Mouse (Mus musculus) midbrain, postnatal 0 days (tissue): ENCODE measurements around the gene Tpx2. TPM values are rescaled to one million over a fixed set of nuclear protein-coding genes. Genes with fewer than 3 reads are reported as not detected.

ENCODE experiments used
- ATAC-seq: fragments of 200-750 bp; cut with Nextera tagmentation; 2 replicates; pipeline ENCODE4 v1.8.0; 2017; ENCODE audit warnings: moderate number of reproducible peaks, mild to moderate bottlenecking, moderate TSS enrichment, moderate library complexity; ENCODE audit not compliant: low FRiP score
- DNase-seq: peaks from one replicate; pipeline ENCODE4 v3.0.0-alpha.2; 2015; ENCODE audit warnings: low spot score
- H3K27ac ChIP-seq: fragments of 300-500 bp; sonication (generic); 2 replicates; pipeline ENCODE4 v1.5.1; 2014; ENCODE audit warnings: low read depth, mild to moderate bottlenecking, low read length, mixed read lengths
- H3K27me3 ChIP-seq: fragments of 300-500 bp; sonication (generic); 2 replicates; pipeline ENCODE4 v1.6.1; 2014; ENCODE audit warnings: low read length, control low read depth, mixed read lengths; ENCODE audit not compliant: insufficient read depth
- H3K36me3 ChIP-seq: fragments of 300-500 bp; sonication (generic); 2 replicates; pipeline ENCODE4 v1.6.1; 2014; ENCODE audit warnings: low read length, control low read depth, mixed read lengths; ENCODE audit not compliant: insufficient read depth
- H3K4me1 ChIP-seq: fragments of 300-500 bp; sonication (generic); 2 replicates; pipeline ENCODE4 v1.6.1; 2014; ENCODE audit warnings: mild to moderate bottlenecking, control low read depth, antibody characterized with exemption, low read length, mixed read lengths; ENCODE audit not compliant: insufficient read depth
- H3K4me2 ChIP-seq: fragments of 300-500 bp; sonication (generic); 2 replicates; pipeline ENCODE4 v1.6.1; 2014; ENCODE audit warnings: low read depth, mild to moderate bottlenecking, low read length, mixed read lengths; ENCODE audit not compliant: poor library complexity, severe bottlenecking
- H3K4me3 ChIP-seq: fragments of 300-500 bp; sonication (generic); 2 replicates; pipeline ENCODE4 v1.5.1; 2014; ENCODE audit warnings: low read depth, mild to moderate bottlenecking, low read length, moderate library complexity
- H3K9ac ChIP-seq: fragments of 300-500 bp; sonication (generic); replicated peaks from 2 replicates; pipeline ENCODE4 v1.6.1; 2014; ENCODE audit warnings: mild to moderate bottlenecking, low read length, moderate library complexity, mixed read lengths; ENCODE audit not compliant: poor library complexity, severe bottlenecking
- H3K9me3 ChIP-seq: fragments of 300-500 bp; sonication (generic); 2 replicates; pipeline ENCODE4 v1.6.1; 2016; ENCODE audit warnings: low read length, control low read depth
- CTCF ChIP-seq: IDR thresholded peaks from 2 replicates; pipeline ENCODE4 v1.5.1; 2016; ENCODE audit warnings: antibody characterized with exemption, mild to moderate bottlenecking
- WGBS: fragments of 180-500 bp; shearing (Covaris S2); extraction: QIAGEN DNeasy Blood & Tissue Kit; methylation state at CpG from one replicate; pipeline ENCODE4 v1.1.7; 2014; 5-methylcytosine and 5-hydroxymethylcytosine counted together
- polyA plus RNA-seq: library from polyadenylated mRNA; unstranded; fragments of >200 nt; fragmentation: Nextera tagmentation; extraction: Ambion mirVana; gene quantifications from 2 replicates; pipeline ENCODE4 v1.2.1, GENCODE M21; 2015
- total RNA-seq: library from RNA; depleted of rRNA; stranded (reverse); fragments of >200 nt; gene quantifications from 2 replicates; pipeline ENCODE4 v1.2.3, GENCODE M21; 2014

Gene Tpx2
- total and polyA plus RNA-seq, 2 experiments from 2014 or later = 4.7 to 4.8 TPM

- DNase-seq = no peak
- Histone ChIP-seq H3K27me3 (no peaks in the 10 kb centered on the region), H3K36me3 (no peaks in the 10 kb centered on the region), H3K9me3 (no peaks in the 10 kb centered on the region), H3K9ac (no peak overlapping the region), H3K27ac (no peak overlapping the region), H3K4me2 (no peak overlapping the region), H3K4me3 (no peak overlapping the region), H3K4me1 (peaks cover 37% of the 10 kb centered on the region)
- ATAC-seq = no peak
- no peak for TF ChIP-seq CTCF
- 74% methylated on average over 3 of the region's 3 CpGs for WGBS
Measured at GRCm38 (mm10) chr2:152824438-152825167, 23.2 kb upstream of the Tpx2 start.

- no peak for TF ChIP-seq CTCF
- H3K4me2 ChIP-seq = no peak overlapping the region
Measured at GRCm38 (mm10) chr2:152825168-152825697, 22.5 kb upstream of the Tpx2 start.

GRCm38 (mm10) chr2:152825713-152826112 lies 22.1 kb upstream of the Tpx2 start:
- no peak overlapping the region for H3K4me2 ChIP-seq
- peaks cover 37% of the 10 kb centered on the region for H3K4me1 ChIP-seq
- 87% methylated on average over 2 of the region's 2 CpGs for WGBS
- ATAC-seq (no peak), DNase-seq (no peak)
- no peak overlapping the region for H3K9ac ChIP-seq
- TF ChIP-seq CTCF = no peak
- H3K27ac ChIP-seq = no peak overlapping the region
- no peaks in the 10 kb centered on the region for H3K27me3 ChIP-seq
- no peaks in the 10 kb centered on the region for H3K36me3 ChIP-seq
- H3K4me3 ChIP-seq = no peak overlapping the region
- H3K9me3 ChIP-seq = no peaks in the 10 kb centered on the region

More at GRCm38 (mm10) chr2:152825168-152825697, 22.5 kb upstream of the Tpx2 start:
- H3K4me1 ChIP-seq = peaks cover 37% of the 10 kb centered on the region
- no peaks in the 10 kb centered on the region for H3K9me3 ChIP-seq
- no peak for ATAC-seq
- no peaks in the 10 kb centered on the region for H3K27me3 ChIP-seq
- H3K4me3 ChIP-seq = no peak overlapping the region
- H3K27ac ChIP-seq = no peak overlapping the region
- H3K36me3 ChIP-seq = no peaks in the 10 kb centered on the region
- 79% methylated on average over 4 of the region's 4 CpGs for WGBS
- H3K9ac ChIP-seq = no peak overlapping the region
- DNase-seq = no peak

GRCm38 (mm10) chr2:152826481-152826880 lies 21.3 kb upstream of the Tpx2 start:
- Histone ChIP-seq H3K4me3 (no peak overlapping the region), H3K9ac (no peak overlapping the region; the same call in 1 of the 2 replicates), H3K4me1 (peaks cover 37% of the 10 kb centered on the region), H3K9me3 (no peaks in the 10 kb centered on the region), H3K27me3 (no peaks in the 10 kb centered on the region), H3K27ac (no peak overlapping the region), H3K36me3 (no peaks in the 10 kb centered on the region), H3K4me2 (peak overlapping the region; percentile 92; the same call in 1 of the 2 replicates)
- no peak for TF ChIP-seq CTCF
- DNase-seq = no peak
- WGBS = 81% methylated on average over 3 of the region's 3 CpGs
- ATAC-seq = no peak

- H3K27ac ChIP-seq = no peak overlapping the region
- H3K4me2 ChIP-seq = peak overlapping the region; percentile 92
- WGBS = 82% methylated on average over 8 of the region's 8 CpGs
- DNase-seq = no peak
- TF ChIP-seq CTCF = no peak
- H3K36me3 ChIP-seq = no peaks in the 10 kb centered on the region
- ATAC-seq = no peak
- no peaks in the 10 kb centered on the region for H3K27me3 ChIP-seq
- peaks cover 35% of the 10 kb centered on the region for H3K4me1 ChIP-seq
- peak overlapping the region; percentile 71; the same call in 1 of the 2 replicates for H3K4me3 ChIP-seq
- no peaks in the 10 kb centered on the region for H3K9me3 ChIP-seq
- H3K9ac ChIP-seq = no peak overlapping the region; the same call in 1 of the 2 replicates
Measured at GRCm38 (mm10) chr2:152827321-152828010, 20.3 kb upstream of the Tpx2 start.

GRCm38 (mm10) chr2:152828011-152828370 lies 19.8 kb upstream of the Tpx2 start:
- H3K4me1 ChIP-seq = peaks cover 35% of the 10 kb centered on the region
- no peaks in the 10 kb centered on the region for H3K27me3 ChIP-seq

More at GRCm38 (mm10) chr2:152828011-152828370, 19.8 kb upstream of the Tpx2 start:
- ATAC-seq = no peak
- no peaks in the 10 kb centered on the region for H3K9me3 ChIP-seq
- peak overlapping the region; percentile 92 for H3K4me2 ChIP-seq
- no peak overlapping the region for H3K27ac ChIP-seq
- no peak for TF ChIP-seq CTCF
- peak overlapping the region; percentile 71 for H3K4me3 ChIP-seq
- DNase-seq = no peak
- 76% methylated on average over 4 of the region's 4 CpGs for WGBS
- no peak overlapping the region; the same call in 1 of the 2 replicates for H3K9ac ChIP-seq
- no peaks in the 10 kb centered on the region for H3K36me3 ChIP-seq
